Mouse (Mus musculus) WW6 (cell line): ENCODE data around the gene Arid4a.

Experiments used
- DNase-seq: peaks from one replicate; pipeline ENCODE4 v3.0.0-alpha.2; 2013; ENCODE audit warnings: low read depth, low spot score

Arid4a gene

GRCm38 (mm10) chr12:71139258-71139828 lies 123.6 kb downstream of the Arid4a start:
- DNase-seq: no peak

- DNase-seq: no peak
Measured at GRCm38 (mm10) chr12:71141189-71141588, 125.4 kb downstream of the Arid4a start.

- no peak for DNase-seq
Measured at GRCm38 (mm10) chr12:71147641-71148040, 131.9 kb downstream of the Arid4a start.
